Mouse (Mus musculus) lung, embryonic 14.5 days (tissue): ENCODE results near the gene Tdpoz2. TPM values are rescaled to one million over a fixed set of nuclear protein-coding genes. Genes with fewer than 3 reads are reported as not detected.
A peak's percentile ranks its signal among the peaks of the same experiment; 100 is the strongest.
"Not testable (repeated sequence)": the region's sequence is repeated elsewhere in the genome, so short reads cannot be mapped to it uniquely, and the experiment has no call there.

Experiments
- ATAC-seq: fragments of 200-750 bp; cut with Nextera tagmentation; 2 replicates; pipeline ENCODE4 v1.8.0; 2017; ENCODE audit warnings: mild to moderate bottlenecking, moderate TSS enrichment, moderate library complexity; ENCODE audit not compliant: insufficient read depth
- DNase-seq: peaks from one replicate; pipeline ENCODE4 v3.0.0-alpha.2; 2015
- H3K27ac ChIP-seq: fragments of 300-500 bp; sonication (generic); 2 replicates; pipeline ENCODE4 v1.5.1; 2014; ENCODE audit warnings: low read depth, mild to moderate bottlenecking, moderate library complexity
- H3K27me3 ChIP-seq: fragments of 300-500 bp; sonication (generic); 2 replicates; pipeline ENCODE4 v1.6.1; 2014; ENCODE audit warnings: low read length, control low read depth; ENCODE audit not compliant: insufficient read depth
- H3K36me3 ChIP-seq: fragments of 300-500 bp; sonication (generic); 2 replicates; pipeline ENCODE4 v1.6.1; 2014; ENCODE audit warnings: control low read depth; ENCODE audit not compliant: insufficient read depth
- H3K4me1 ChIP-seq: fragments of 300-500 bp; sonication (generic); 2 replicates; pipeline ENCODE4 v1.6.1; 2014; ENCODE audit warnings: antibody characterized with exemption, control low read depth; ENCODE audit not compliant: insufficient read depth
- H3K4me2 ChIP-seq: fragments of 300-500 bp; sonication (generic); 2 replicates; pipeline ENCODE4 v1.6.1; 2014; ENCODE audit warnings: mild to moderate bottlenecking
- H3K4me3 ChIP-seq: fragments of 300-500 bp; sonication (generic); 2 replicates; pipeline ENCODE4 v1.5.1; 2014; ENCODE audit warnings: low read depth, low read length
- H3K9ac ChIP-seq: fragments of 300-500 bp; sonication (generic); 2 replicates; pipeline ENCODE4 v1.6.1; 2014
- H3K9me3 ChIP-seq: fragments of 300-500 bp; sonication (generic); 2 replicates; pipeline ENCODE4 v1.6.1; 2016; ENCODE audit warnings: low read depth, low read length, control low read depth
- CTCF ChIP-seq: IDR thresholded peaks from 2 replicates; pipeline ENCODE4 v1.5.1; 2016; ENCODE audit warnings: antibody characterized with exemption, low read depth
- WGBS: fragments of 180-500 bp; shearing (Covaris S2); extraction: QIAGEN DNeasy Blood & Tissue Kit; methylation state at CpG from one replicate; pipeline ENCODE4 v1.1.7; 2014; 5-methylcytosine and 5-hydroxymethylcytosine counted together
- polyA plus RNA-seq: library from polyadenylated mRNA; unstranded; fragments of >200 nt; fragmentation: Nextera tagmentation; extraction: Ambion mirVana; gene quantifications from 2 replicates; pipeline ENCODE4 v1.2.1, GENCODE M21; 2014

Tdpoz2 gene
- not detected in 2 replicates for polyA plus RNA-seq

DNA sequence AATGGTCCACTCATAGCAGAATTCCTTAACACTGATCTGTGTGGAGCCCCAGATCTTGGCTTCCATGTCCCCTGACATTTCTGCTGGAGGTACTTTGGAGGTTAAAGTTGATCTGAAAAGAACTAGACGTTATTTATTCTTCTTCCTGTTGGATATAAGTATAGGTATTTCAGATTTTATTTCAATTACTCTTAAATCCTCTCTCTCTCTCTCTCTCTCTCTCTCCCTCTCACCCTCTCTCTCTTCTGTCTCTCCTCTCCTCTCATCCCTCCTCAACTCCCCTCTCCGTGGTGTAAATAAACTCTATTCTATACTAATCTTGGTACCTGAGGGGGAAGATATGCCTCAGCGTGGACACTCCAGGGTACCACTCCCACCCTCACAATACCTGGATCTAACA, at the start of gene Tdpoz2:
TSS of gene Tdpoz2 (minus strand) at position 101 of the 400 bp plus-strand sequence.
- no peak for DNase-seq
- 76% methylated on average over 3 of the region's 3 CpGs for WGBS
- no peak within 1 kb of the TSS for H3K4me2 ChIP-seq
- H3K27me3 ChIP-seq, result no peaks in the 10 kb centered on the region
- H3K4me3 ChIP-seq, result no peak within 1 kb of the TSS
- H3K9ac ChIP-seq, result no peak within 1 kb of the TSS
- no peaks in the 10 kb centered on the region for H3K4me1 ChIP-seq
- TF ChIP-seq CTCF, result no peak
- no peak for ATAC-seq
- no peaks in the 10 kb centered on the region for H3K9me3 ChIP-seq
- no peaks in the 10 kb centered on the region for H3K36me3 ChIP-seq
- no peak within 1 kb of the TSS for H3K27ac ChIP-seq

DNA sequence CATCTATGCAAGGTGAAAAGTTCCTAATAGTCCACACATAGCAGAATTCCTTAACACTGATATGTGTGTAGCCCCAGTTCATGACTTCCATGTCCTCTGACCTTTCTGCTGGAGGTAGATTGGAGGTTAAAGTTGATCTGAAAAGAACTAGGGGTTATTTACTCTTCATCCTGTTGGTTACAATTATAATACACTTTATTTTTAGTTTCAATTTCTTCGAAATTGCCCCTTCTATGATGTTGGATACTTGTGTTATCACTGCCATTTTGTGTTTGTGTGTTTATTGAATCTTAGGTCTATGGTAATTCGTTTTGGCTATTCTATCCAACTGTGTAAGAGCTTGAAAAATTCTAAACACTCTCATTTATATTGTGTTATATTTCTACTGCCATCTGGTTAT, 40.5 kb upstream of the Tdpoz2 start, which contains the start of gene Gm37596:
TSS of gene Gm37596 (minus strand) at position 101 of the 400 bp plus-strand sequence.
- WGBS, result 69% methylated on average over 1 of the region's 2 CpGs

DNA sequence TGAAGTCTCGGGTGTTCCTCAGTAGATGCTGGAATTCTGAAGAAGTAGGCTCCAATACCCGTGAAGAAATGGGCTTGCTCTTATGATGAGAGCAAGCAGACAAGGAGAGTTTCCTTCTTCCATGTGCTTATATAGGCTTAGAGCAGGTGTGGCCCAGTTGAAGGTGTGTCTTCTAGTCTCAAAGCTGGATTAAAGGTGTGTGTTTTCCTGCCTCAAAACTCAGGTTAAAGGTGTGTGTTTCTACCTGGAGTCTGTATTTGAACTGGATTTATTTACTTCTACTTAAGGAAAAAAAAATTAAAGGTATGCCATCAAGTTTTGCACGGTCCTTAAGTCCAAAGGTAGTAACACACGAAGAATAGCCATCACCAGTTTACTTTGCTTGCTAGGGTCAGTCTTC, 23.7 kb upstream of the Tdpoz2 start, which contains the start of gene Tdpoz1:
TSS of gene Tdpoz1 (minus strand) at position 101 of the 400 bp plus-strand sequence.
- ATAC-seq, H3K36me3 ChIP-seq, DNase-seq, H3K27ac ChIP-seq, H3K27me3 ChIP-seq, H3K4me2 ChIP-seq, H3K4me3 ChIP-seq, H3K9ac ChIP-seq, H3K9me3 ChIP-seq, H3K4me1 ChIP-seq: not testable (repeated sequence)
- WGBS, result 89% methylated on average over 2 of the region's 4 CpGs

More for the DNA sequence above, 40.5 kb upstream of the Tdpoz2 start, which contains the start of gene Gm37596:
- not testable (repeated sequence) for H3K9me3 ChIP-seq, H3K4me1 ChIP-seq, H3K27me3 ChIP-seq, H3K27ac ChIP-seq, H3K4me3 ChIP-seq, DNase-seq, H3K4me2 ChIP-seq, H3K9ac ChIP-seq, H3K36me3 ChIP-seq, ATAC-seq

DNA sequence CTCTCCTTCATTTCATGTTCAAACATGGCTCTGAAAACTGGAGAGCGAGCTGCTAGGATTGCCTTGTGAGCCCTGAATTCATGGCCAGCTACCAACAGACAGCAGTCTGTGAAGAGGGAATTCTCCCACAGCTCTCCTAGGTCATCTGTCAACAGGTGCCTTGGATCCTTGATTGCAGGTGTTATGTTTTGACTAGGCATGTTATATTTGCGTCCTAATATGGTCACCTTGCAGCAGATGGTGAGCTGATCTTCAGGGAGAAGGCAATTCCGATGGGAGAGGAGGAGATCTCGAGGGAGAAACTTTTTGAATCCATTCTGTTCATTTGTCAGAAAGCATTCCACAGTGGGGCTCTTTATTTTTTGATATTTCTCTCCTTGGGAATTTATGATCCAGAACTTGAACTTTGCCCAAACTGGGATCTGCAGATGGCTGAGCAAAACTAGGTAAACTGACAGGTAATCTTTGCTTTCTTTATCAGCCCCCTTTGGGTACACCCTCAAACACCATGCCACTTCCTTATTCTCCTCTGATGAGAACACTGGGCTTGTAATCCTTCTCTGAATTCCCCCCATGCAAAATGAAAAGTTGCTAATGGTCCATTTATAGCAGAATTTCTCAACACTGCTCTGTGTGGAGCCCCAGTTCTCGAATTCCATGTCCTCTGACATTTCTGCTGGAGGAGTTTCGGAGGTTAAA, 18.5 kb upstream of the Tdpoz2 start:
- not testable (repeated sequence) for H3K27me3 ChIP-seq, H3K9ac ChIP-seq, H3K4me1 ChIP-seq, ATAC-seq, H3K9me3 ChIP-seq, H3K36me3 ChIP-seq, H3K4me2 ChIP-seq, H3K27ac ChIP-seq, H3K4me3 ChIP-seq, DNase-seq
- WGBS, result 78% methylated on average over 4 of the region's 6 CpGs

GRCm38 (mm10) chr3:93654260-93654659, 1.8 kb upstream of the Tdpoz2 start:
- Histone ChIP-seq H3K4me2 (no peak overlapping the region), H3K27ac (no peak overlapping the region), H3K27me3 (no peaks in the 10 kb centered on the region), H3K4me1 (no peaks in the 10 kb centered on the region), H3K36me3 (no peaks in the 10 kb centered on the region), H3K4me3 (no peak overlapping the region), H3K9me3 (no peaks in the 10 kb centered on the region), H3K9ac (no peak overlapping the region)
- ATAC-seq (no peak), DNase-seq (no peak)
- TF ChIP-seq CTCF, result no peak
- 52% methylated on average over 1 of the region's 1 CpGs for WGBS

GRCm38 (mm10) chr3:93630917-93631714, 21.4 kb downstream of the Tdpoz2 start:
- H3K4me2 ChIP-seq, DNase-seq, H3K9me3 ChIP-seq, H3K36me3 ChIP-seq, H3K4me3 ChIP-seq, H3K4me1 ChIP-seq, H3K9ac ChIP-seq, ATAC-seq, H3K27ac ChIP-seq, H3K27me3 ChIP-seq: not testable (repeated sequence)
- WGBS, result 76% methylated on average over 4 of the region's 4 CpGs

DNA sequence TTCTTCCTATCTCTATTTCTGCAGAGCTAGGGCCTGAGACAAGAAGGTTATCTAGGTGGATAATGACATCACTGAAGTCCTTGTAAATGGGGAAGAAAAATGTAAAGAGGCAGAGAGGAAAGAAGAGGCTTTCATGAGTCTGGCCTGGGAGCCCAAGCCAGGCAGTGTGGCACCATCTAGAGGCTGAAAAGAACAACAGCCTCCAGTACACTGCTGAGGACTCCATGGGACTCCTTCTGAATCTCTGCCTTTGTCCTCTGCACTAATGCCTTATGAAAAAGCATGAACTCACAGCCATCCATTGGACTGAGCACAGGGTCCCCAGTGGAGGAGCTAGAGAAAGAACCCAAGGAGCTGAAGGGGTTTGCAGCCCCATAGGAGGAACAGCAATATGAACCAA, 43.5 kb downstream of the Tdpoz2 start:
- not testable (repeated sequence) for H3K9ac ChIP-seq, H3K4me3 ChIP-seq, H3K27ac ChIP-seq, H3K36me3 ChIP-seq, H3K4me1 ChIP-seq, H3K27me3 ChIP-seq, H3K9me3 ChIP-seq, H3K4me2 ChIP-seq
- ATAC-seq (peak; percentile 68; the same call in 1 of the 2 replicates), DNase-seq (peak; percentile 59)
- TF ChIP-seq CTCF, result peak; percentile 65
